Comparison of ENCODE assay signal across 22 mouse cellular contexts in genomic region chr16:38793120-38793519, GRCm38 (mm10). TPM values are rescaled to one million over a fixed set of nuclear protein-coding genes. Genes with fewer than 3 reads are reported as not detected.
DNase-seq lines count a peak whose midpoint lies in the region; ATAC-seq and TF ChIP-seq lines count a peak whose summit lies in the region.
"Had no signal": no experiment of that assay in that cellular context is flagged by ENCODE, and none has a peak within 500 bp of the region (broad histone marks: within the 10 kb centered on the region; RNA-seq: fewer than 3 reads in every experiment).

No protein-coding gene starts in this region.

- 0 out of 2 replicates have a peak, but pooled peaks have one; percentile 69 for ATAC-seq in kidney, embryonic 15.5 days (replicated peaks; ENCODE audit: low FRiP score)
- ATAC-seq: forebrain, postnatal 0 days; Patski had no signal

- no peak for TF ChIP-seq POLR2A in thymus, adult 2 months (IDR thresholded peaks at IDR 0.05; ENCODE audit: control insufficient read depth, extremely low read depth, insufficient read depth, low read length, poor library complexity)

- H3K4me2 ChIP-seq in kidney, embryonic 15.5 days, result no peak overlapping the region
- H3K4me2 ChIP-seq: limb, embryonic 15.5 days; midbrain, embryonic 12.5 days had no signal

- DNase-seq in embryo, embryonic 10 days (ENCODE audit: low spot score), result peak; percentile 36
- DNase-seq in embryo, embryonic 11 days, result no peak
- DNase-seq in kidney, postnatal 14 days, result no peak
- DNase-seq in ZHBTc4 (ENCODE audit: low read depth, low spot score), result peak; percentile 14
- peak; percentile 11 for DNase-seq in heart, postnatal 4 days
- no peak for DNase-seq in cerebellum, postnatal 36 days
- DNase-seq in thymus, adult 2 months, result no peak
- DNase-seq: forebrain, postnatal 0 days; gastrocnemius, adult 2 months; lung, adult 2 months; retina, postnatal 1 day; thymus, postnatal 14 days had no signal

- WGBS in kidney, embryonic 15.5 days, result 50% methylated on average over 6 of the region's 6 CpGs
- 73% methylated on average over 6 of the region's 6 CpGs for WGBS in thymus, adult 2 months

- no peak overlapping the region for H3K4me3 ChIP-seq in kidney, embryonic 15.5 days (replicated peaks)
- no peak overlapping the region for H3K4me3 ChIP-seq in thymus, adult 2 months (ENCODE audit: control insufficient read depth, insufficient read depth, low read length)
- H3K4me3 ChIP-seq: gastrocnemius, adult 2 months; limb, embryonic 15.5 days; midbrain, embryonic 12.5 days had no signal

- 0 out of 2 replicates have a peak, but pooled peaks cover 5% of the 10 kb centered on the region for H3K4me1 ChIP-seq in kidney, embryonic 15.5 days
- H3K4me1 ChIP-seq in thymus, adult 2 months (replicated peaks; ENCODE audit: control insufficient read depth, insufficient read depth, low read length), result peaks cover 9% of the 10 kb centered on the region
- H3K4me1 ChIP-seq: limb, embryonic 15.5 days; midbrain, embryonic 12.5 days had no signal

- no peak overlapping the region for H3K27ac ChIP-seq in kidney, embryonic 15.5 days
- H3K27ac ChIP-seq in thymus, adult 2 months (ENCODE audit: control insufficient read depth, insufficient read depth, low read length), result no peak overlapping the region
- H3K27ac ChIP-seq: gastrocnemius, adult 2 months; limb, embryonic 15.5 days; midbrain, embryonic 12.5 days had no signal

- no peaks in the 10 kb centered on the region for H3K36me3 ChIP-seq in kidney, embryonic 15.5 days
- H3K36me3 ChIP-seq in thymus, adult 2 months (ENCODE audit: control insufficient read depth, insufficient read depth, low read length), result no peaks in the 10 kb centered on the region
- H3K36me3 ChIP-seq: limb, embryonic 15.5 days; midbrain, embryonic 12.5 days had no signal

- H3K9ac ChIP-seq in kidney, embryonic 15.5 days, result no peak overlapping the region
- H3K9ac ChIP-seq: forebrain, postnatal 0 days; limb, embryonic 15.5 days; midbrain, embryonic 12.5 days had no signal

- TF ChIP-seq CTCF in thymus, adult 2 months (IDR thresholded peaks at IDR 0.05; ENCODE audit: borderline replicate concordance, control insufficient read depth, extremely low read depth, insufficient read depth, low read length, poor library complexity), result no peak

- no peaks in the 10 kb centered on the region for H3K27me3 ChIP-seq in kidney, embryonic 15.5 days
- no peaks in the 10 kb centered on the region for H3K27me3 ChIP-seq in thymus, adult 2 months (ENCODE audit: control insufficient read depth, insufficient read depth, low read length)
- H3K27me3 ChIP-seq: CH12.LX; limb, embryonic 15.5 days; midbrain, embryonic 12.5 days; Patski had no signal

- no peaks in the 10 kb centered on the region for H3K9me3 ChIP-seq in kidney, embryonic 15.5 days (replicated peaks)
- H3K9me3 ChIP-seq: limb, embryonic 15.5 days; midbrain, embryonic 12.5 days had no signal

RNA-seq across cellular contexts. Expression of gene Upk1b, which starts 7.0 kb away (rescaled TPM):
- 4.9 and 10.1 TPM in 2 replicates for polyA plus RNA-seq in kidney, embryonic 15.5 days (2015; fragmentation: Nextera tagmentation; extraction: Ambion mirVana)
- total RNA-seq in heart, postnatal 4 days (2021), result 10 to 100 TPM in 1 of 2 experiments, 1 to 10 TPM in 1; 8.3 to 11.3 TPM
- 1.4 and 2.9 TPM in 2 replicates for polyA plus RNA-seq in thymus, adult 2 months (2012; rRNA removed)
- total RNA-seq: CH12.LX; gastrocnemius, adult 2 months had no signal
- polyA plus RNA-seq: Patski had no signal

RNA-seq across cellular contexts. Expression of gene 4930435E12Rik, which starts 35.4 kb away (rescaled TPM):
- not detected in 2 replicates for polyA plus RNA-seq in kidney, embryonic 15.5 days (2015; fragmentation: Nextera tagmentation; extraction: Ambion mirVana)
- not detected for total RNA-seq in heart, postnatal 4 days (2021)
- polyA plus RNA-seq in thymus, adult 2 months (2012; rRNA removed), result not detected in 2 replicates
- total RNA-seq: CH12.LX; forebrain, postnatal 0 days; gastrocnemius, adult 2 months; heart, postnatal 10 days; layer of hippocampus, adult 8-10 months; neutrophil, adult 5-6 weeks had no signal
- polyA plus RNA-seq: forebrain, postnatal 0 days; kidney, embryonic 16.5 days; limb, embryonic 15.5 days; lung, adult 2 months; midbrain, embryonic 12.5 days; Patski; small intestine, adult 2 months had no signal

RNA-seq across cellular contexts. Expression of gene B4galt4, which starts 51.1 kb away (rescaled TPM):
- 29.0 and 30.6 TPM in 2 replicates for polyA plus RNA-seq in kidney, embryonic 15.5 days (2015; fragmentation: Nextera tagmentation; extraction: Ambion mirVana)
- 10 to 100 TPM; 10.1 to 13.1 TPM for total RNA-seq in heart, postnatal 4 days (2021)
- 2.1 TPM in 2 replicates for polyA plus RNA-seq in thymus, adult 2 months (2012; rRNA removed)
- total RNA-seq: CH12.LX had no signal

Comparison
In these comparisons a context has a peak if more than half of its experiments do, and no peak if none do; other contexts are left out.
1. DNase-seq: peak in embryo, embryonic 10 days (single experiment), ZHBTc4 (single experiment) and heart, postnatal 4 days (single experiment); none in embryo, embryonic 11 days (single experiment), kidney, postnatal 14 days (single experiment), cerebellum, postnatal 36 days (0 of 2) and thymus, adult 2 months (single experiment).